Mouse (Mus musculus): ENCODE measurements around the gene Anapc2. TPM values are rescaled to one million over a fixed set of nuclear protein-coding genes. Genes with fewer than 3 reads are reported as not detected.
A peak's percentile ranks its signal among the peaks of the same experiment; 100 is the strongest.
"Not testable (repeated sequence)": the region's sequence is repeated elsewhere in the genome, so short reads cannot be mapped to it uniquely, and the experiment has no call there.

Gene Anapc2
- polyA plus RNA-seq, 1 experiment from 2014 or later = 134 TPM

DNA sequence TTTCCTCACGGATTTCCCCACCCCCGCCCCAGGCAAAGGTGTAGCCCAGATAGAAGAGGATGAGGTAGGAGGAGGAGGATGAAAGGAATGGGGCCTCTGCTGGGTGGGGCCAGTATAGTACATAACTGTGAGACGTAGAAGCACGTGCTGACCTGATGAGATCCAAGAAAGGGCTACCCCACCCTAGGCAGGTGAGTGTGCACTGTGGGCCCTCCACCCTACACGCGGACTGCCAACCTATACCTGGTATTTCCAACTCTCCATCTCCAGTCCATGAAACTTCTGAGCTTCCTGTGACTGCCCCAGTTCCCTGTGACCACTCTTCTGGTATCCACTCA, 30.9 kb upstream of the Anapc2 start:
- peak; percentile 41 for ATAC-seq (ENCODE audit: insufficient number of reproducible peaks, low FRiP score, low TSS enrichment, low read depth)
- Histone ChIP-seq H3K4me1 (peaks cover 29% of the 10 kb centered on the region), H3K9me3 (replicated peaks) (no peaks in the 10 kb centered on the region), H3K9ac (no peak overlapping the region), H3K36me3 (peaks cover 11% of the 10 kb centered on the region; the same call in 1 of the 2 replicates), H3K4me2 (replicated peaks) (peak overlapping the region; percentile 94), H3K27ac (replicated peaks) (peak overlapping the region; percentile 81), H3K4me3 (replicated peaks) (peak overlapping the region; percentile 56), H3K27me3 (peaks cover 24% of the 10 kb centered on the region)
- WGBS = 7% methylated on average over 6 of the region's 6 CpGs

DNA sequence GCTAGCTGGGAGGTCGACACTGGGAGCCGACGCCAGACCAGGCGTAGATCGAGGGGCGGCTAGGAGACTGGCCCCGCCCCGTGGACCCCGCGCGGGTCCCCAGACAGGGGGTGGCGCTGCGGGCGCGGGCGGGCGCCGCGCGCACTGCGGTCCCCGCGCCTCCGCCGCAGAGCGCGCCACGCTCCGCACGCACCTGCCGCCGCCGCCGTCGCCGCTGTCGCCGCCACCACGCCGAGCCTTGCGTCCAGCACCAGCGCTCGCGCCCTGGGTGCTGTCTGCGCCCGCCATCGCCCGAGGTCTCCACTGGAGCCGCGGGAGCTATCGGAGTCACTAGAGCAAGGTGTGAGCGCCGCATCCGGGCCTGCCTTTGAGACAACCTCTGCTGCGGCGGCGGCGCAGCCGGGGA, 30.2 kb upstream of the Anapc2 start, which contains the start of the genes Rnf208 and Cysrt1:
Gene Rnf208 (plus strand): TSS at position 155 of the 406 bp plus-strand sequence.
Gene Cysrt1 (minus strand): TSS at position 352 of the 406 bp plus-strand sequence.
- peak within 1 kb of the TSS; percentile 81 for H3K27ac ChIP-seq (replicated peaks)

DNA sequence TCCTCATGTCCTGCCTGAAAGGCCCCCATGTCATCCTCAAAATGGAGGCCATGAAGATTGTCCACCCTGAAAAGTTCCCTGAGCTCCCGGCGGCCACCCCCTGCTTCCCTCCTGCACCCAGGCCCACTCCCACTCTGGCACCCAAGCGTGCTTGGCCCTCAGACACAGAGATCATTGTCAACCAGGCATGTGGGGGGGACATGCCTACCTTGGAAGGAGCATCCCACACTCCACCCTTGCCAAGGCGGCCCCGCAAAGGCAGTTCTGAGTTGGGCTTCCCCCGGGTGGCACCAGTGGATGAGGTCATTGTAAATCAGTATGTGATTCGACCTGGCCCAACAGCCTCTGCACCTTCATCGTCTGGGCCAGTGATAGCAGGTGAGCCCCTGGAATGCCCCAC, 28.9 kb upstream of the Anapc2 start:
- WGBS = 71% methylated on average over 8 of the region's 8 CpGs
- Histone ChIP-seq H3K27me3 (peaks cover 24% of the 10 kb centered on the region), H3K4me2 (replicated peaks) (no peak overlapping the region), H3K36me3 (peaks cover 22% of the 10 kb centered on the region), H3K9me3 (replicated peaks) (no peaks in the 10 kb centered on the region), H3K4me3 (replicated peaks) (peak overlapping the region; percentile 56; the same call in 1 of the 2 replicates), H3K9ac (no peak overlapping the region), H3K4me1 (peaks cover 29% of the 10 kb centered on the region), H3K27ac (replicated peaks) (no peak overlapping the region)
- no peak for ATAC-seq (ENCODE audit: insufficient number of reproducible peaks, low FRiP score, low TSS enrichment, low read depth)

More for the DNA sequence above, 30.2 kb upstream of the Anapc2 start, which contains the start of the genes Rnf208 and Cysrt1:
- peak within 1 kb of the TSS; percentile 94 for H3K4me2 ChIP-seq (replicated peaks)
- peak within 1 kb of the TSS; percentile 26 for H3K9ac ChIP-seq
- peaks cover 11% of the 10 kb centered on the region; the same call in 1 of the 2 replicates for H3K36me3 ChIP-seq
- WGBS = under 1% methylated on average over 52 of the region's 59 CpGs
- no peak for ATAC-seq (ENCODE audit: insufficient number of reproducible peaks, low FRiP score, low TSS enrichment, low read depth)
- no peaks in the 10 kb centered on the region for H3K9me3 ChIP-seq (replicated peaks)
- peaks cover 24% of the 10 kb centered on the region for H3K27me3 ChIP-seq
- peak within 1 kb of the TSS; percentile 56 for H3K4me3 ChIP-seq (replicated peaks)
- H3K4me1 ChIP-seq = peaks cover 29% of the 10 kb centered on the region

DNA sequence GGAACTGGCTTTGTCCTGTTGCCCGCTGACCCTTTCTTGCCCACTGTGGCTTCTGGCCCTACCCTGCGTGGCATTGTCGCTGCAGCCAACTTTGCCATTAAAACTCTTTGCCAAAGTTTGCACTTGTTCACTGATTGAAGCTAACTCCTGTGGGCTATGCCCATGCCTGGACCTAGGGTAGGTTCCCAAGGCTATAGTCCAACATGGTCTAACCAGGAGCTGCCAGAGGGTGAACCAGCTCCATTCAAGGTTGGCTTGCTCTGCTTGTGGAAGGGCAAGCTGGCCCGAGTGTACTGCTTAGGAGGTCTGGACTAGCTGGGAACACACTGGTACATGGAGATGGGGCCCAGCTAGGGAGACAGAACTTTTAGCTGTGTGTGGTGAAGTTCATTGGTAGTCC, 28.1 kb upstream of the Anapc2 start:
- Histone ChIP-seq H3K27ac (replicated peaks) (no peak overlapping the region), H3K4me3 (replicated peaks) (no peak overlapping the region), H3K9ac (no peak overlapping the region), H3K36me3 (peaks cover 28% of the 10 kb centered on the region), H3K4me1 (peaks cover 29% of the 10 kb centered on the region), H3K4me2 (replicated peaks) (no peak overlapping the region), H3K27me3 (peaks cover 24% of the 10 kb centered on the region), H3K9me3 (replicated peaks) (no peaks in the 10 kb centered on the region)
- ATAC-seq (ENCODE audit: insufficient number of reproducible peaks, low FRiP score, low TSS enrichment, low read depth) = no peak
- 84% methylated on average over 4 of the region's 4 CpGs for WGBS

DNA sequence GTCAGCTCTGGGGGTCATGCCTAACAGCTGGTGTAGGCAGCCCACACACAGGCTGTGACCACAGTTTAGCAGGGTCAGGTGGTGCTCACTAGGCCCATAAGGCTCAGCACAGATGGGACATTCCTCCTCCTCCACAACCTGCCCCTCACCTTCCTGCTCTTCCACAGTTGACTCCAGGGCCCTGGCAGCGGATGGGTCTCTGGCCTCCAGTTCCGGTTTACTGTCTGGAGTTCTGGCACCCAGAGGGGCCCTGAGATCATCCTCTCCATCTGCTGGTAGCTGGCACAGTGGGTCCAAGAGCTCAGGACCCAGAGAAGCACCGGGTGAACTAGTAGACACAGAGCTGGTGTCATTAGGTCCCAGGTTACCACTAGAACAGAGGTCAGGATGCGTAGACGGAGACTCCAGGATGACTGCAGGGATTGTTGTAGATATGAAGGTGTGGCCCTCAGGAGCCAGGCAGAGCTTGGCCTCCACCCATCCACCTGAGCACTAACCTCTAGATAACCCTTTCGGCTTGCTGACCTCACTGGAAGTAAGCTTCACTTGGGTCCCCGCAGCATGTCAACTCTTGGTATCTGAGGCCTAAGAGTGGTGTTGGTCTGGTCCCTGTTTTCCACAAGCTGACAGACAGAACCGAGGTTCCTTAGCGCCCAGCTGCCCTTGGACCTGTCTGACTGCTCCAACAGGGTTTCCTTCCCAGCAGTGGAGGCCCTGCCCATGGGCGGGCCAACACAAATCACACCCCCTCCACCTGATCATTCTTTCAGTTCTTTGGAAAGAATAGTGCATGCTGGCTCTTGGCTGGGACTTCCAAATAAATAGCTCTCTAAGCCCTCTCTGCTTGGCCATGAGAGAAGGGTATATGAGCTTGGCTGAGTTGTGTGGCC, 25.9 kb upstream of the Anapc2 start, which contains the start of gene AL732309.1:
Gene AL732309.1 (minus strand): TSS at position 681 of the 890 bp plus-strand sequence.
- peaks cover 16% of the 10 kb centered on the region for H3K4me1 ChIP-seq
- H3K27me3 ChIP-seq = peaks cover 21% of the 10 kb centered on the region
- peak within 1 kb of the TSS; percentile 65; the same call in 1 of the 2 replicates for H3K27ac ChIP-seq (replicated peaks)
- H3K4me3 ChIP-seq (replicated peaks) = no peak within 1 kb of the TSS
- no peak within 1 kb of the TSS for H3K4me2 ChIP-seq (replicated peaks)
- H3K9ac ChIP-seq = no peak within 1 kb of the TSS
- H3K9me3 ChIP-seq (replicated peaks) = no peaks in the 10 kb centered on the region
- no peak for ATAC-seq (ENCODE audit: insufficient number of reproducible peaks, low FRiP score, low TSS enrichment, low read depth)
- 82% methylated on average over 10 of the region's 10 CpGs for WGBS
- H3K36me3 ChIP-seq = peaks cover 51% of the 10 kb centered on the region

DNA sequence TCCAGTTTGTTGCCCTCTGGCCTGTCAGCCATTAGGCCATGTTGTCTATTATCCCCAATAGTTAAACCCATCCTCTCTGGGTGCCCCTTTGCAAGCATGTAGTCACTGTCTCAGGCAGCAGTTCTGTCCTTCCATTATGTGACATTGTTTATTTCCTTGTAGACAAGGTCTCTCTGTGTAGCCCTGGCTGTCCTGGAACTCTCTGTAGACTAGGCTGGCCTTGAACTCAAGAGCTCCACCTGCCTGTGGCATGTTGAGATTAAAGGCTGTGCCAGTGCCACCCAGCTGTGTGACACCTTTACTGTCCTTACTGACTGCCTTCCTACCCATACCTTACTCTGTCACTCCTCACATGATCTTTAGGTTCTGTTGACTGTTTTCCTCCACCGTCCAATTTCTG, 19.9 kb upstream of the Anapc2 start:
- ATAC-seq (ENCODE audit: insufficient number of reproducible peaks, low FRiP score, low TSS enrichment, low read depth) = no peak
- H3K4me2 ChIP-seq (replicated peaks) = no peak overlapping the region
- 75% methylated on average over 1 of the region's 1 CpGs for WGBS
- no peak overlapping the region for H3K9ac ChIP-seq
- peaks cover 17% of the 10 kb centered on the region for H3K4me1 ChIP-seq
- no peak overlapping the region for H3K27ac ChIP-seq (replicated peaks)
- no peaks in the 10 kb centered on the region for H3K9me3 ChIP-seq (replicated peaks)
- H3K27me3 ChIP-seq = no peaks in the 10 kb centered on the region
- no peak overlapping the region for H3K4me3 ChIP-seq (replicated peaks)
- H3K36me3 ChIP-seq = peaks cover 52% of the 10 kb centered on the region

DNA sequence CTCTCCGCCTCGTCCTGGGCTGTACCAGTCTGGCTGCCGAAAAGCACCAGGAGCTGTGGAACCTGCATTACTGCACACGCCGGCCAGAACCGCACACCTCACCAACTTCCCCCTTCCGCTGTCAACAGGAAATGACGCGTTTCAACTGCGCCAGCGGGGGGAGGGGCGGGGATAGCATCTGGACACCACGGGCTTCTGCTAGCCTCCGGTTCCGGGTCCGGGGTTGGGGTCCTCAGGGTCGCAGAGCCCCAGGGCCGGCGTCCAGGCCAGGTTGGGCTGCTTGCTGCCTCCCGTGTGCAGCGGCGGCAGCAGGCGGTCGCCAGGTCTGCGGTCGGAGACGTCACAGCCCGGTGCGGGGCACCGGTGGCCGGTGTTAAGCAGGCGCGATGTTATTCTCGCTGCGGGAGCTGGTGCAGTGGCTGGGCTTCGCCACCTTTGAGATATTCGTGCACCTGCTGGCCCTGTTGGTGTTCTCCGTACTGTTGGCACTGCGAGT, 16.9 kb upstream of the Anapc2 start, which contains the start of gene Tmem203:
Gene Tmem203 (plus strand): TSS at position 156 of the 496 bp plus-strand sequence.
- under 1% methylated on average over 39 of the region's 39 CpGs for WGBS
- peak; percentile 84 for ATAC-seq (ENCODE audit: insufficient number of reproducible peaks, low FRiP score, low TSS enrichment, low read depth)
- H3K9me3 ChIP-seq (replicated peaks) = no peaks in the 10 kb centered on the region

DNA sequence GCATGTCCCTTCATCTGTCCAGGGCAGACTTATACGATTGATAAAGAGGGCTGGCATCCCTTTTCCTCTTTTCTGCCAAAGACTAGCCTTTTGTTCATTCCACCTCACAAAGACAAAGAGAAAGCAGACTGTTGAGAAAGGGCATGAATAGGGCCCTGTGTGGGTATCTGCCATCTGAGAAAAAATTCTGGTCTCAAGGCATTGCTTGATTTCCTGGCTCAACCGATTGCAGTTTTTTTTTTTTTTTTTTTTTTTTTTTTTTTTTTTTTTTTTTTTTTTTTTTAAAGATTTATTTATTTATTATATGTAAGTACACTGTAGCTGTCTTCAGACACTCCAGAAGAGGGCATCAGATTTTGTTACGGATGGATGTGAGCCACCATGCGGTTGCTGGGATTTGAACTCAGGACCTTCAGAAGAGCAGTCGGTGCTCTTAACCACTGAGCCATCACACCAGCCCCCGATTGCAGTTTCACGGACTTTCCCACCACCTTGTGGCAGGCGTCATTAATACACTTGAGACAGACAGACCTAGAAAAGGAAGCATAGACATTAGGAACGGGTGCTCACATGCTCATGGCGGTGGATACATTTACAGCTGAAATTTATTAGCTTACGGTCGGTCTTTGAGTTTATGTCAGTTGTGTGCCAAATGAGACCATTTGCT, 15.7 kb upstream of the Anapc2 start:
- Histone ChIP-seq H3K4me2 (replicated peaks) (peak overlapping the region; percentile 92), H3K4me3 (replicated peaks) (peak overlapping the region; percentile 99), H3K36me3 (peaks cover 11% of the 10 kb centered on the region), H3K4me1 (peaks cover 17% of the 10 kb centered on the region)
- not testable (repeated sequence) for H3K27ac ChIP-seq (replicated peaks); H3K27me3 ChIP-seq; ATAC-seq (ENCODE audit: insufficient number of reproducible peaks, low FRiP score, low TSS enrichment, low read depth); H3K9me3 ChIP-seq (replicated peaks); H3K9ac ChIP-seq
- WGBS = 54% methylated on average over 12 of the region's 12 CpGs

More for the DNA sequence above, 16.9 kb upstream of the Anapc2 start, which contains the start of gene Tmem203:
- Histone ChIP-seq H3K9ac (peak within 1 kb of the TSS; percentile 89), H3K4me3 (replicated peaks) (peak within 1 kb of the TSS; percentile 99), H3K36me3 (peaks cover 23% of the 10 kb centered on the region), H3K4me1 (peaks cover 17% of the 10 kb centered on the region), H3K27ac (replicated peaks) (peak within 1 kb of the TSS; percentile 70), H3K27me3 (no peaks in the 10 kb centered on the region), H3K4me2 (replicated peaks) (peak within 1 kb of the TSS; percentile 92)

DNA sequence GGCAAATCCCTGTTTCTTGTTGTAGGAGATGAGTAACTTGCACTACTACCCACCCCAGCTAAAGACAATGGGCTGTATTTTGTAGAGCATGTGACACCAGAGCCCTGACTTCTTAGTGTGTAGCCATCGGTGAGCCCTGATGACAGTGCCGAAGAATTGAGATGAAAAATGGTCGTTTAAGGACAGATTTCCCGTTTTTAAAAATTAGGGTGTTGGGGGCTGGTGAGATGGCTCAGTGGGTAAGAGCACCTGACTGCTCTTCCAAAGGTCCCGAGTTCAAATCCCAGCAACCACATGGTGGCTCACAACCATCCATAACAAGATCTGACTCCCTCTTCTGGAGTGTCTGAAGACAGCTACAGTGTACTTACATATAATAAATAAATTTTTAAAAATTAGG, 15.0 kb upstream of the Anapc2 start:
- H3K9me3 ChIP-seq (replicated peaks); H3K4me2 ChIP-seq (replicated peaks); H3K27me3 ChIP-seq; H3K36me3 ChIP-seq; H3K9ac ChIP-seq; H3K27ac ChIP-seq (replicated peaks); H3K4me3 ChIP-seq (replicated peaks); ATAC-seq (ENCODE audit: insufficient number of reproducible peaks, low FRiP score, low TSS enrichment, low read depth): not testable (repeated sequence)
- WGBS = 88% methylated on average over 5 of the region's 5 CpGs
- H3K4me1 ChIP-seq = peaks cover 21% of the 10 kb centered on the region

DNA sequence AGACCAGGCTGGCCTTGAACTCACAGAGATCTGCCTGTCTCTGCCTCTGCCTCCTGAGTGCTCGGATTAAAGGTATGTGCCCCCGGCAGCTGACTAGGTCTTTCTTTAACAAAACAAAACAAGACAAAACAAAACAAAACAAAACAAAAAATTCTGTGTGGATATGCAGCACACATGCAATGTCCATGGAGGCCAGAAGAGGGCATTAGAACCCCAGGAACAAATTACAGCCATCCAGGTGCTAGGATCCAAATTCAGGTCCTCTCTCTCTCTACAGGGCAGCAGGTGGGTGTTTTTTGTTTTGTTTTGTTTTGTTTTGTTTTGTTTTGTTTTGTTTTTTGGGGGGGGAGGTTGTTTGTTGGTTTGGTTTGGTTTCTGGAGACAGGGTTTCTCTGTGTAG, 13.4 kb upstream of the Anapc2 start:
- Histone ChIP-seq H3K4me1 (peaks cover 32% of the 10 kb centered on the region), H3K36me3 (no peaks in the 10 kb centered on the region), H3K4me2 (replicated peaks) (no peak overlapping the region), H3K9ac (no peak overlapping the region), H3K27me3 (peaks cover 8% of the 10 kb centered on the region), H3K4me3 (replicated peaks) (no peak overlapping the region), H3K27ac (replicated peaks) (no peak overlapping the region), H3K9me3 (replicated peaks) (no peaks in the 10 kb centered on the region)
- WGBS = 52% methylated on average over 2 of the region's 2 CpGs
- ATAC-seq (ENCODE audit: insufficient number of reproducible peaks, low FRiP score, low TSS enrichment, low read depth) = no peak

DNA sequence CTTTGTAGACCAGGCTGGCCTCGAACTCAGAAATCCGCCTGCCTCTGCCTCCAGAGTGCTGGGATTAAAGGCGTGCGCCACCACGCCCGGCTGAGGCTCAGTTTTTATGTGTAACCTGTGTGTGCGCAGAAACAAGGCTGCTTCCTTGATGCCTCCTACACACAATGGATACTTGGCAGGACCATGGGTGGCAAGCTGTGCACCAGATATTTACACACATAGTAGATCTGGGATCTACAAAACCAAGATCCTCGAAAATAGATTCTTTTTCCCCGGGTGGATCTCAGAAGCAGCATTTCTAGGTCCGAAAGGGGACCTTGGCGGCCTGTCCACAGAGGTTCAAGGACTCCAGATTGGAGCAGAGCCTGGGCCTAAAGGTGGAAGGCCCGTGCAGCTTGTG, 10.4 kb upstream of the Anapc2 start:
- Histone ChIP-seq H3K36me3 (no peaks in the 10 kb centered on the region), H3K4me1 (peaks cover 40% of the 10 kb centered on the region), H3K4me3 (replicated peaks) (peak overlapping the region; percentile 73), H3K9me3 (replicated peaks) (no peaks in the 10 kb centered on the region), H3K27ac (replicated peaks) (no peak overlapping the region), H3K4me2 (replicated peaks) (peak overlapping the region; percentile 99), H3K27me3 (peaks cover 17% of the 10 kb centered on the region), H3K9ac (no peak overlapping the region)
- ATAC-seq (ENCODE audit: insufficient number of reproducible peaks, low FRiP score, low TSS enrichment, low read depth) = no peak; the same call in 1 of the 2 replicates
- 44% methylated on average over 12 of the region's 12 CpGs for WGBS

All from embryonic facial prominence, embryonic 15.5 days (tissue).